Mouse (Mus musculus): Measurements from ENCODE around the gene Olfr1413. TPM values are rescaled to one million over a fixed set of nuclear protein-coding genes. Genes with fewer than 3 reads are reported as not detected.

Olfr1413 gene
- total RNA-seq (2023) = not detected in 2 replicates

DNA sequence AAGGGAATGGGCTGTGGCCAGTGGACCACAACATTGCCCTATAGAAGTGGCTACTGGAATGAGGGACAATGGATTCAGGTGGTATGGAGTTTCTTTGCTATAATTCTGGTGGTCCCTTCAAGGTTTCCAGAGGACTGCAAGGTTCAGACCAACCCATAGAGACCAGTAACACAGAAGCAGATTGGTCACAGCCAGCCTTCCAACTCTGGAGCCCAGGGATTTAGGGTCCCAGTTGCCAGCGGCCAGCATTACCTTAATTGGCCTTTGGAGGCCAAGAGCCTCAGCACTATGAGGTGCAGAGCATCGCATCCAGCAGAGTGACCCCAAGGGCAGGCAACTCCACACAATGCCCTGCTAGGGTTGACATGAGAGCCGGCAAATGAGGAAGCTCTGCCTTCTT is at the start of gene Olfr1413:
Gene Olfr1413, plus strand, starts transcription at position 301 of the 400 bp plus-strand sequence.

GRCm38 (mm10) chr1:92585479-92585878 is 14.4 kb downstream of the Olfr1413 start, which contains the start of gene Olfr1412:
Gene Olfr1412, plus strand, starts transcription at chr1:92585779.

GRCm38 (mm10) chr1:92594111-92594510 is 23.0 kb downstream of the Olfr1413 start, which contains the start of gene Olfr1411:
Gene Olfr1411, plus strand, starts transcription at chr1:92594411.

GRCm38 (mm10) chr1:92605482-92605881 is 34.4 kb downstream of the Olfr1413 start, which contains the start of gene Olfr1410:
Gene Olfr1410, plus strand, starts transcription at chr1:92605782.

GRCm38 (mm10) chr1:92617488-92617887 is 46.4 kb downstream of the Olfr1413 start, which contains the start of gene Olfr12:
Gene Olfr12, plus strand, starts transcription at chr1:92617788.

Other genes starting within 250 kb of the Olfr1413 start
- gene Ndufa10, start 97.5 kb upstream of the Olfr1413 start, total RNA-seq (2023) = 59.4 and 69.1 TPM in 2 replicates
- not detected in 2 replicates for gene Olfr1416, start 86.2 kb upstream of the Olfr1413 start, total RNA-seq (2023)
- not detected in 2 replicates for gene Olfr1415, start 75.2 kb upstream of the Olfr1413 start, total RNA-seq (2023)
- gene Olfr1414, start 52.7 kb upstream of the Olfr1413 start, total RNA-seq (2023) = not detected in 2 replicates
- gene Olfr1412, start 14.5 kb downstream of the Olfr1413 start, total RNA-seq (2023) = not detected in 2 replicates
- not detected in 2 replicates for gene Olfr1411, start 23.1 kb downstream of the Olfr1413 start, total RNA-seq (2023)
- gene Olfr1410, start 34.5 kb downstream of the Olfr1413 start, total RNA-seq (2023) = not detected in 2 replicates
- not detected in 2 replicates for gene Olfr12, start 46.5 kb downstream of the Olfr1413 start, total RNA-seq (2023)
- gene Cops9, start 70.7 kb downstream of the Olfr1413 start, total RNA-seq (2023) = 109 and 139 TPM in 2 replicates
- 2.6 and 4.1 TPM in 2 replicates for gene Otos, start 77.5 kb downstream of the Olfr1413 start, total RNA-seq (2023)

Measured in neutrophil, adult 65 days (primary cell).